Mouse (Mus musculus): ENCODE data around the gene B4galnt1. TPM values are rescaled to one million over a fixed set of nuclear protein-coding genes. Genes with fewer than 3 reads are reported as not detected.
"Not testable (repeated sequence)": the region's sequence is repeated elsewhere in the genome, so short reads cannot be mapped to it uniquely, and the experiment has no call there.

The B4galnt1 gene
- polyA plus RNA-seq, 1 experiment from 2014 or later, result 45.9 TPM

- ATAC-seq (ENCODE audit: low FRiP score, low TSS enrichment) (no peak), DNase-seq (ENCODE audit: low spot score) (no peak)
- no peak overlapping the region for H3K9ac ChIP-seq (ENCODE audit: low read length)
- H3K27me3 ChIP-seq (ENCODE audit: control insufficient read depth, insufficient read depth, low read length), result no peaks in the 10 kb centered on the region
- 70% methylated on average over 4 of the region's 4 CpGs for WGBS
- no peak overlapping the region for H3K4me2 ChIP-seq (replicated peaks; ENCODE audit: low read depth)
- no peak overlapping the region for H3K27ac ChIP-seq (replicated peaks)
- H3K36me3 ChIP-seq (ENCODE audit: control insufficient read depth, insufficient read depth, low read length), result no peaks in the 10 kb centered on the region
- H3K4me3 ChIP-seq (ENCODE audit: low read depth, low read length), result no peak overlapping the region
- H3K9me3 ChIP-seq (ENCODE audit: control insufficient read depth, low read length), result no peaks in the 10 kb centered on the region
- TF ChIP-seq EP300 (optimal IDR thresholded peaks at IDR 0.05) (no peak), CTCF (IDR thresholded peaks at IDR 0.05; ENCODE audit: low read depth) (0 out of 2 replicates have a peak, but pooled peaks have one; percentile 1)
- H3K4me1 ChIP-seq (replicated peaks; ENCODE audit: control insufficient read depth, insufficient read depth), result no peaks in the 10 kb centered on the region
These were observed 35.6 kb upstream of the B4galnt1 start for GRCm38 (mm10) chr10:127129431-127129830.

- WGBS, result 57% methylated on average over 5 of the region's 5 CpGs
- Histone ChIP-seq H3K4me2 (replicated peaks; ENCODE audit: low read depth) (no peak overlapping the region), H3K27me3 (ENCODE audit: control insufficient read depth, insufficient read depth, low read length) (no peaks in the 10 kb centered on the region), H3K27ac (replicated peaks) (no peak overlapping the region), H3K4me3 (ENCODE audit: low read depth, low read length) (no peak overlapping the region), H3K9me3 (ENCODE audit: control insufficient read depth, low read length) (no peaks in the 10 kb centered on the region), H3K9ac (ENCODE audit: low read length) (0 out of 2 replicates have a peak overlapping the region, but pooled peaks have one; percentile 13), H3K4me1 (replicated peaks; ENCODE audit: control insufficient read depth, insufficient read depth) (no peaks in the 10 kb centered on the region), H3K36me3 (ENCODE audit: control insufficient read depth, insufficient read depth, low read length) (no peaks in the 10 kb centered on the region)
- DNase-seq (ENCODE audit: low spot score) (no peak), ATAC-seq (ENCODE audit: low FRiP score, low TSS enrichment) (no peak)
- TF ChIP-seq CTCF (IDR thresholded peaks at IDR 0.05; ENCODE audit: low read depth), result no peak
- TF ChIP-seq EP300 (optimal IDR thresholded peaks at IDR 0.05), result no peak
These were observed 32.6 kb upstream of the B4galnt1 start for GRCm38 (mm10) chr10:127132469-127132868.

GRCm38 (mm10) chr10:127134394-127135035, 30.5 kb upstream of the B4galnt1 start:
- not testable (repeated sequence) for H3K27me3 ChIP-seq (ENCODE audit: control insufficient read depth, insufficient read depth, low read length); H3K36me3 ChIP-seq (ENCODE audit: control insufficient read depth, insufficient read depth, low read length); H3K9ac ChIP-seq (ENCODE audit: low read length); H3K4me3 ChIP-seq (ENCODE audit: low read depth, low read length); H3K4me2 ChIP-seq (replicated peaks; ENCODE audit: low read depth); H3K27ac ChIP-seq (replicated peaks); H3K9me3 ChIP-seq (ENCODE audit: control insufficient read depth, low read length); H3K4me1 ChIP-seq (replicated peaks; ENCODE audit: control insufficient read depth, insufficient read depth); ATAC-seq (ENCODE audit: low FRiP score, low TSS enrichment)
- peak; percentile 52 for DNase-seq (ENCODE audit: low spot score)
- TF ChIP-seq CTCF (IDR thresholded peaks at IDR 0.05; ENCODE audit: low read depth), result peak; percentile 73
- 52% methylated on average over 3 of the region's 3 CpGs for WGBS

- H3K9me3 ChIP-seq (ENCODE audit: control insufficient read depth, low read length), result no peaks in the 10 kb centered on the region
- ATAC-seq (ENCODE audit: low FRiP score, low TSS enrichment) (no peak), DNase-seq (ENCODE audit: low spot score) (no peak)
- H3K36me3 ChIP-seq (ENCODE audit: control insufficient read depth, insufficient read depth, low read length), result no peaks in the 10 kb centered on the region
- TF ChIP-seq CTCF (IDR thresholded peaks at IDR 0.05; ENCODE audit: low read depth), result no peak
- no peak for TF ChIP-seq EP300 (optimal IDR thresholded peaks at IDR 0.05)
- WGBS, result 41% methylated on average over 8 of the region's 8 CpGs
- no peak overlapping the region for H3K27ac ChIP-seq (replicated peaks)
- H3K4me2 ChIP-seq (replicated peaks; ENCODE audit: low read depth), result no peak overlapping the region
- no peaks in the 10 kb centered on the region for H3K27me3 ChIP-seq (ENCODE audit: control insufficient read depth, insufficient read depth, low read length)
- H3K9ac ChIP-seq (ENCODE audit: low read length), result no peak overlapping the region
- H3K4me1 ChIP-seq (replicated peaks; ENCODE audit: control insufficient read depth, insufficient read depth), result no peaks in the 10 kb centered on the region
- H3K4me3 ChIP-seq (ENCODE audit: low read depth, low read length), result no peak overlapping the region
These were observed 29.7 kb upstream of the B4galnt1 start for GRCm38 (mm10) chr10:127135118-127135836.

GRCm38 (mm10) chr10:127136510-127136909, 28.5 kb upstream of the B4galnt1 start:
- no peak overlapping the region for H3K9ac ChIP-seq (ENCODE audit: low read length)
- no peaks in the 10 kb centered on the region for H3K9me3 ChIP-seq (ENCODE audit: control insufficient read depth, low read length)
- H3K4me1 ChIP-seq (replicated peaks; ENCODE audit: control insufficient read depth, insufficient read depth), result no peaks in the 10 kb centered on the region
- no peak overlapping the region for H3K4me2 ChIP-seq (replicated peaks; ENCODE audit: low read depth)
- no peak overlapping the region for H3K4me3 ChIP-seq (ENCODE audit: low read depth, low read length)
- WGBS, result 55% methylated on average over 4 of the region's 4 CpGs
- no peaks in the 10 kb centered on the region for H3K36me3 ChIP-seq (ENCODE audit: control insufficient read depth, insufficient read depth, low read length)
- TF ChIP-seq CTCF (IDR thresholded peaks at IDR 0.05; ENCODE audit: low read depth) (no peak), EP300 (optimal IDR thresholded peaks at IDR 0.05) (no peak)
- no peaks in the 10 kb centered on the region for H3K27me3 ChIP-seq (ENCODE audit: control insufficient read depth, insufficient read depth, low read length)
- DNase-seq (ENCODE audit: low spot score) (no peak), ATAC-seq (ENCODE audit: low FRiP score, low TSS enrichment) (no peak)
- 0 out of 2 replicates have a peak overlapping the region, but pooled peaks have one; percentile 30 for H3K27ac ChIP-seq (replicated peaks)

- TF ChIP-seq CTCF (IDR thresholded peaks at IDR 0.05; ENCODE audit: low read depth) (no peak), EP300 (optimal IDR thresholded peaks at IDR 0.05) (no peak)
- H3K36me3 ChIP-seq (ENCODE audit: control insufficient read depth, insufficient read depth, low read length), result no peaks in the 10 kb centered on the region
- H3K27ac ChIP-seq (replicated peaks), result 0 out of 2 replicates have a peak overlapping the region, but pooled peaks have one; percentile 19
- no peak overlapping the region for H3K9ac ChIP-seq (ENCODE audit: low read length)
- no peak overlapping the region for H3K4me2 ChIP-seq (replicated peaks; ENCODE audit: low read depth)
- no peak overlapping the region for H3K4me3 ChIP-seq (ENCODE audit: low read depth, low read length)
- DNase-seq (ENCODE audit: low spot score) (no peak), ATAC-seq (ENCODE audit: low FRiP score, low TSS enrichment) (no peak)
- no peaks in the 10 kb centered on the region for H3K9me3 ChIP-seq (ENCODE audit: control insufficient read depth, low read length)
- 59% methylated on average over 3 of the region's 3 CpGs for WGBS
- H3K4me1 ChIP-seq (replicated peaks; ENCODE audit: control insufficient read depth, insufficient read depth), result no peaks in the 10 kb centered on the region
- no peaks in the 10 kb centered on the region for H3K27me3 ChIP-seq (ENCODE audit: control insufficient read depth, insufficient read depth, low read length)
These were observed 27.1 kb upstream of the B4galnt1 start for GRCm38 (mm10) chr10:127137896-127138295.

Measured in stomach, postnatal 0 days (tissue).